Mouse (Mus musculus): Measurements from ENCODE around the gene Sarnp.

- no peak for TF ChIP-seq POLR2A (IDR thresholded peaks at IDR 0.05; ENCODE audit: insufficient read depth, low read length)
- no peak for TF ChIP-seq CTCF (IDR thresholded peaks at IDR 0.05; ENCODE audit: low read depth, low read length)
These were observed 73.5 kb downstream of the Sarnp start for GRCm38 (mm10) chr10:128890383-128891295.
